Mouse (Mus musculus) forelimb bud, embryonic 11.5 days (tissue): Measurements from ENCODE around the gene Mogs.
A peak's percentile ranks its signal among the peaks of the same experiment; 100 is the strongest.

ENCODE experiments used
- DNase-seq: peaks from one replicate; pipeline ENCODE4 v3.0.0-alpha.2; 2012; ENCODE audit warnings: low read depth, low spot score

The Mogs gene

DNA sequence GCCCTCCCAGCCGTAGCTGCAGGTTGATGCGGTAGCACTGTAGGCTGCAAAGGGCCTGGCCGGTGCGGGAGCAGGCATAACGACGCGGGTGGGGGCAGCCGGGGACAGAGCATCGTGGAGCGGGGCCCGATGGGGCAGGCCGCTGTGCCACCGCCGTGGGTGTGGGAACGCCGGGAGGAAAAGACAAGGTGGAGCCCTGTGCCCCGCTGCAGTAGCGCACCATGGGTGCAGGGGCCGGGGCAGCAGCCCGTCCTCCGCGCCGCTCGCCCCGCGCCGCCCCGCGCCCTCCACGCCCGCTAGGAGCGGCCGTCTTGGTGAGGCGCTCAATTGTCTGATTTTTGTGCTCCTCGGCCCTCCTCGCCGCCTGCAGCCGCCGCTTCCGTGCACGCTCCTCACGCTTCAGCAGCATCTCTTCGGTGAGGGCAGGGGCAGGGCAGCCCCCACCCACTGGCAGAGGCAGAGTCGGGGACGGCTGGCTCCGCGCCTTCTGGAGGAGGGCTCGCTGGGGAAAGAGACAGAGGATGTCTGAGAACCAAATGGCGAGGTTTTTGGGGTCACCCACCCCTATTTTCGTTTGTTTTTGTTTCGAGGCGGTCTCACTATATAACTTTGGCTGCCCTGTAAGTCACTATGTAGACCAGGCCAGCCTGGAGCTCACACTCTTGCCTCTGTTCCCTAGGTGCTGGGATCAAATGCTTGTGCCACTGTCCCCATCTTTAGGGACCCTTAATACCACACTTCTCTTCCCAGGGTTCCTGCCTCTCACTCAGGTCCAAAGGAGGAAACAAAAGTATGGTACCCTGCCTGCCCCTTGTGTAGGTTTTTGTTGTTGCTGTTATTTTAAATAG lies 6.8 kb downstream of the Mogs start:
- no peak for DNase-seq

DNA sequence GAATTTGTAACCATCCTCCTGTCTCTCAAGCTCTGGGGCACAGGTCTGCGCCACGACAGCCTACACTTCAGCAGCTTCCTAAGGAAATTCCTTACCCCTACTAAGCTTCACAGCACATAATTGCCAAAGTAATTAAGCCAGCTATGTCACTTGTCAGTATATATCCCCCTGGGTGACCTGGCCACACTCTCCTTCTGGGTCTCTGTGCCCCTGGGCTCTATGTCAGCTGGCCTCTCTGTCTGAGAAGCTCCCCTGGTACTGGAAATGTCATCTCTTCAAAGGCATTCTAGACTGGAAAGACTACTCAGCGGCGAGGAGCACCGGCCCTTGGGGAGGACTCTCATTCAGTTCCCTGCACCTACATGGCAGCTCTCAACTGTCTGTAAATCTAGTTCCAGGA lies 7.7 kb downstream of the Mogs start:
- DNase-seq: no peak

GRCm38 (mm10) chr6:83124851-83125312 lies 9.6 kb downstream of the Mogs start:
- peak; percentile 94 for DNase-seq

GRCm38 (mm10) chr6:83125331-83125730 lies 10.0 kb downstream of the Mogs start, which contains the start of gene Ino80b:
TSS of gene Ino80b (minus strand) at chr6:83125431.
- no peak for DNase-seq

DNA sequence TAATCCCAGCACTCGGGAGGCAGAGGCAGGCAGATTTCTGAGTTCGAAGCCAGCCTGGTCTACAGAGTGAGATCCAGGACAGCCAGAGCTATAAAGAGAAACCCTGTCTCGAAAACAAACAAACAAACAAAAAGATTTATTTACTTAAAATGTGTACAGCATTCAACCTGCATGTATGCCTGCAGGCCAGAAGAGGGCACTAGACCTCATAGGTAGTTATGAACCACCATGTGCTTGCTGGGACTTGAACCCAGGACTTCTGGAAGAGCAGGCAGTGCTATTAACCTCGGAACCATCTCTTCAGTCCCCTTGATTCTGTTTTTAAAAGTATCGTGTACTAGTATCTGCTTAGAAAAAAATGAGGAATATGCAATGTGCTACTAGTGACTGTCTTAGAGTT lies 12.1 kb downstream of the Mogs start:
- no peak for DNase-seq

- DNase-seq: no peak
Observed at GRCm38 (mm10) chr6:83131469-83132034, 16.3 kb downstream of the Mogs start.

GRCm38 (mm10) chr6:83132176-83132919 lies 17.1 kb downstream of the Mogs start:
- no peak for DNase-seq

GRCm38 (mm10) chr6:83134226-83134625 lies 18.9 kb downstream of the Mogs start:
- no peak for DNase-seq

- DNase-seq: no peak
Observed at GRCm38 (mm10) chr6:83134951-83135513, 19.7 kb downstream of the Mogs start, which contains the start of gene Rtkn. TSS of gene Rtkn (plus strand) at chr6:83135463.

- DNase-seq: no peak
Observed at GRCm38 (mm10) chr6:83135571-83136161, 20.4 kb downstream of the Mogs start.

DNA sequence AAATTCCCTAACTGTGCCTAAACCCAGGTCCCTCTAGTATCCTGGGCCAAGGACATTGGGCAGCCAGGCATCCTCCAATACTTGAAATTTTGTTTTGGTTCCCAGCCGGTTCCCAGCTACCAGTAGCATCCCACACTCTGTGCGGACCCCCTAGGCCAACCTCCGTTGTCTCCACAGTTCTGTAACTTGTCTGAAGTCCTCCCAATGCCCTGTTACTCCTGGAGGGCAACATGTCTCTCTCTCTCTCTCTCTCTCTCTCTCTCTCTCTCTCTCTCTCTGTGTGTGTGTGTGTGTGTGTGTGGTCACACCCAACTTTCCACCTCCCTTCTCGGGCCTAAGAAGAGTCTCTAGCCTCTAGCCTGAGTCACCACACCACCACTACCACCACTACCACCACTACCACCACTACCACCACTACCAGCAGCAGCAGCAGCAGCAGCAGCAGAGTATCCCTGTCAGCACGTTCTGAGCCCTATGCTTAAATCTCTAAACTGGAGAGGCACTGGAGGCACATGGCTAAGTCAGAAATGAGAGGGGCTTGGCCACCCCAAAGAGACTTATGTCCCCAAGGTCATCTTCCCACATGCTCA lies 21.1 kb downstream of the Mogs start:
- no peak for DNase-seq

DNA sequence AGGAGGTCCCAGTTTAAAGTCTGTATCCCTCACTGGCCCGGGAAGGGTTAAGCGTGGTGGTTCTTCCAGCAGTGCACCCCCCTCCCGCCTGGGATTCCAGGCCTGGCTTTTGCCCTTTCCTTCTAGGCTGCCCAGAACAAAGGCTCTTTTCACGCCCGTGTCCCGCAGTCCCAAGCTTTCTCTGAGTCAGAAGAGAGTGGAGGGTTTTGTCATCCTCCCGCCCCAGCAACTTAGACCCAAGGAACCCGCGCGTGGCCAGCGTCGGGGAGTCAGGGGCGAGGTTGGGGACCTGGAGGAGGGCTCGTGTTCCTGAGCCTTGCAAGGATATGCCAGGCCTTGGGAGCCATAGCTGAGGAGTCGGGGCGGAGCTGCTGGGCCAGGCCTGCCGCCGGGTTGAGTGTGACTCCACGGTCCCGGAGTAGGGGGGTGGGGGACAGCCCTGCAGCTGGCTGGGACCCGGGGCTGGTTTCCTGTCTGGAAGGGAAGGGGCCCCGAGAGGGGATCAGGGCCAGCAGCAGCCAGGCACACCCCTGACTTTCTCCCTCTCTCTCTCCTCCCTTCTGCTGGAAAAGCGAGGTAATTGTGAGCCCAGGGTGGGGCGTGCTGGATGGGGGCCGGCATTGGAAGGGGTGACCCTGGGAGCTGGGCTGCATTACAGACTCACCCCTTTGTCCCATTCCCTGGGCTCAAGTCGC lies 21.7 kb downstream of the Mogs start:
- DNase-seq: peak; percentile 84

DNA sequence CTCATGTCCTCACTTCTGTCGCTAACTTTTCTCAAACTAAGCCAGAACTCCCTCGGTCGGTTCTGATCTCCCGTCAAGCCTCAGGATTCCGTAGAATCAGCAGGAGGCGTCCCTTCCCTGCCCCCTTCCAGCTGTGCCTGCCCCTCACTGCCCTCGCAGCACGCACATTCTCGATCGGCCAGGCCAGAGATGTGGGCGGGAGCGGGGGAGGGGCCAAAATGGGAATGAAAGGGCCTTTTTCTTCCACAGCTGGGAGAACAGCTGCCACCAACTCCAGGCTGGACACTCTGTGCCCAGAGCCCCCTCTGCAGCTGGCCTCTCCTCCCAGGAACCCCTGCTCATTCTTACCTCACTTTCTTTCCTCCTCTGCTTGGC lies 22.3 kb downstream of the Mogs start:
- DNase-seq: peak; percentile 95

- peak; percentile 62 for DNase-seq
Observed at GRCm38 (mm10) chr6:83138056-83138455, 22.8 kb downstream of the Mogs start.

DNA sequence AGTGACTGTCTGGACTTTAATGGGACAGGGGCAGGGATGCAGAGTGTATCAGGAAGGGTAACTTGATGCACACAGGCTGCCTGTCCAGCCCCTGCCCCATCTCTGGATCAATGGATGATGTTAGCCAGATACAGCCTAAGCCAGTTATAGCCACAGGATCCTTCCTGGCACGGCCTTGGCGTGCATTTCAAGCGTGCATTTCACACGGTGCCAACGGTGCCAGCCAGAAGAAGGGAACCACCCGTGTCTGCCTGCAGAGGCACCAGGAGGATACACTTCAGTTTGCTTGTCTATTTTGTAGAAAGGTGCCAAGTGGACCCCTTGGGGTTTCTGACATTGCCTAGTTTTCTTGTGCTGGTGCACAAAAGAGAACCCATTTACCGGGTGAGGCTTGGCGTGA lies 24.7 kb downstream of the Mogs start:
- no peak for DNase-seq

- no peak for DNase-seq
Observed at GRCm38 (mm10) chr6:83141636-83142035, 26.3 kb downstream of the Mogs start.

DNA sequence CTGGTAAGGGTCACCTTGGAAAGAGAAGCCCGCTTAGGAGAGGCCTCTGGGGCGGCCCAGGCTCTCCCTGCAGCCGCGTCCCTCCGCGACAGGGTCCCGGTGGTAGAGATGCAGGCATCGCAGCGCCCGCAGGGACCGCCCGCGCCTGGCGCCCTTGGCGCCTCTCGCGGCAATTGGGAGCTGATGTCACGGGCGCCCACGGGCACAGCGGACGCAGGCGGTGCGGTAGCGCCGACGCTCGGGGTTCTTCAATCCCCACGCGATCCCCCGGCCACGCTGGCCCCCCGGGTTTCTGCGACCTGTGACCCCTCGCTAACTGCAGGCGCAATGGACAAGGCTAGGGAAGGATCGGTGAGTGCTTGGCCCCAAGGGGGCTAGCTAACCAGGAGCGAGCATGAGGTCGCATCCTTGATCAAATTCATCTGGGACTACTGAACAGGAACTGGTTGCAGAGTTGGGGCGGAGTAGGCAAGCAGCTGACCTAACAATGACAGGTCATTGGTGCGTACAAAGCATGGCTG lies 27.0 kb downstream of the Mogs start:
- DNase-seq: no peak

GRCm38 (mm10) chr6:83142886-83143285 lies 27.6 kb downstream of the Mogs start:
- no peak for DNase-seq

DNA sequence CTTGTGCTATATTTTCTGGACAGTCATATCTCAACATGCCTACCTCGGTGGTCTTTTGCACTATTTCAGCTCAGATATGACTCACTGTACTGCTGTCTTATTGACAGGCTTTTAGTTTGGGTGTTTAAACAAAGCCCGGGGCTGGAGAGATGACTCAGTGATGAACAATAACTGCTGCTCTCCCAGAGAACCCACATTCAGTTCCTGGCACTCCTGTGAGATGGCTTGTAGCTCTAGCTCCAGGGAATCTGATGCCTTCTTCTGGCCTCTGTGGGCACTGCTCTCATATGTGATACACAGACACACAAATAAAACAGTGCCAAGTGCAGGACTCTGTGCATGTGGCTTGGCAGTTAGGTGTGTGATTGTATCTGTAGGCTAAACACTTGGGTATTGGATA lies 29.9 kb downstream of the Mogs start:
- DNase-seq: no peak

DNA sequence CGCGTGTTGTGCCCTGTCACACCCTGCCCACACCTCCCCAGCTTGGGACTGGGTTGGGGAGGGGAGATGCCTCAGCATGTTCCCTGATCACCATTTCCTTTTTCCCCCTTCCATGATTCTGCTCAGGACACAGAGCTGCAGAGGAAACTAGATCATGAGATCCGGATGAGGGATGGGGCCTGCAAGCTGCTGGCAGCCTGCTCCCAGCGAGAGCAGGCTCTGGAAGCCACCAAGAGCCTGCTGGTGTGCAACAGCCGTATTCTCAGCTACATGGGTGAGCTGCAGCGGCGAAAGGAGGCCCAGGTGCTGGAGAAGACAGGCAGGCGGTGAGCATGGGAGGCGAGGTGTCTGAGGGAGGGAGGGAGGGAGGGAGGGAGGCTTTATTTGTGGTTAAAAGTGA lies 30.5 kb downstream of the Mogs start:
- no peak for DNase-seq
